Mouse (Mus musculus): ENCODE measurements around the gene Gm17324.
"Not testable (repeated sequence)": the region's sequence is repeated elsewhere in the genome, so short reads cannot be mapped to it uniquely, and the experiment has no call there.

The Gm17324 gene

DNA sequence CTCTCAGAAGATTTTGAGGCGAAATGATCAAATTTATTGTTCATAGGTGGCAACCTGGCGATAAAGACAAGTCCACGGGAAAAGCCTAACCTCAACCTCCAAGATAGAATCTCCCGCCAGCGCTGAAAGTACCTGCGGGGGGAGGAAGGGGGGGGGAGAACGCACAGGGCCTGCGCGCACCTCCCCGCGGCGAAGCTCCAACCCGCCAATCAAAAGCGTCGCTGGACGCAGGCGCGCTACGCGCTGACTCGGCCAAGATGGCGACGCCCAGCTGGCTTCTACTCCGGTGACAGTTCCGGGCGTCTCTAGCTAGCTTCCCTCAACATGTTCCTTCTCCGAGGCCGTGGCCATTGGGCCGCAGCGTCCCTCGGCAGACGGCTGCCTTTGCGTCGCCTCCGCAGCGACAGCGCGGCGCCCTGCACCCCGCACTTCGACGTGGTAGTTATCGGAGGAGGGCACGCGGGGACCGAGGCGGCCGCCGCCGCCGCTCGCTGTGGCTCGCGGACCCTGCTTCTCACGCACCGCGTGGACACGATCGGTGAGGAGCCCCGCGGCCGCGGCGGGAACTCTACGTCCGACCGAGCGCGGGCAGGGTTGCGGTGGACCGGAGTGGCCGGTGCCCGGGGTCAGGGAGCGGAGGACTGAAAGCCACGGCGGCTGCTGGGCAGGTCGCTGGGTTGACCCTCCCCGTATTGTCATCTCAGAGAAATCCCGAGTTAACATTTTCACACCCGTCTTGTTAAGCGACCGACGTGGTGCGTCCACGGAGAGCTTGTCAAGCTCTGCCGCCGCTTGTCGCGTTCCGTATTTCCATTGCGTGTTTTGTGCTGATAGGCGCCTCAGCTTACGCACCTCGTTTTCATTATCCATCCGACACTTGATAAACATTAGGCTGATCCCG, at the start of gene Gm17324, which contains the start of gene Mto1:
Gm17324 (minus strand) TSS at position 814 of the 901 bp plus-strand sequence.
Mto1 (plus strand) TSS at position 236 of the 901 bp plus-strand sequence.
- peak; percentile 79 to 86 for DNase-seq

DNA sequence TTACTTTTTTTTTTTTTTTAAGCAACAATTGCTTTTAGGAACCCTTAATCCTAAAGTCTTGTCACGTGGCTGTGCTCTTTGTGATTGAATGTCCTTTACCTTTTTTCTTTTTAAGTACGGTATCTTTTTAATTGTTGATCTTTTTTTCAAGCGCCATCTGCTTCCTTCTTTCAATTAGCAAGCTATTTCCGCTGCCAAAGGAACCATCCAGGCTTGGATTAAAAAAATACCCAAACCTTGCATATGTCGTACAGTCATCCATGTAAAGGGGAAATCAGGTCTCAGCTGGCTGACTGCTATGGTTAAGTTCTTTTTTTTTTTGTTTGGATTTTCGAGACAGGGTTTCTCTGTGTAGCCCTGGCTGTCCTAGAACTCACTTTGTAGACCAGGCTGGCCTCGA, 44.6 kb upstream of the Gm17324 start:
- no peak for DNase-seq

DNA sequence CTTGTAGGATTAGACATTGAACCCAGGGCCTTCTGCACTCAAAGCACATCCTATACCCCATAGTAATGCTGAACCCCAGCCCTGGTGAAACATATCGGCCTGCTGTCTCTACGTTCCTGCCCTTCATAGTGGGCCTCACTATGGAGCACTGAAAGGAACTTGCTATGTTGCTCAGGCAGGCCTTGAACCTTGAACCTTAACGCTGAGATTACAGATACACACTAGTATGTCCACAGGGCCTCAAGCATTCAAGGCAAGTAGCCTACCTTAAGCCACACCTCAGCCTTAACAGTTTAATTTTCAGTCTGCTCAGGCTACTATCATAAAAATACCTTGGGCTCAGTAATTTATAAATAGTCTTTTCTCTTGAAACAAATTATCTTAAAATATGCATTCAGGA, 43.7 kb upstream of the Gm17324 start:
- no peak for DNase-seq

DNA sequence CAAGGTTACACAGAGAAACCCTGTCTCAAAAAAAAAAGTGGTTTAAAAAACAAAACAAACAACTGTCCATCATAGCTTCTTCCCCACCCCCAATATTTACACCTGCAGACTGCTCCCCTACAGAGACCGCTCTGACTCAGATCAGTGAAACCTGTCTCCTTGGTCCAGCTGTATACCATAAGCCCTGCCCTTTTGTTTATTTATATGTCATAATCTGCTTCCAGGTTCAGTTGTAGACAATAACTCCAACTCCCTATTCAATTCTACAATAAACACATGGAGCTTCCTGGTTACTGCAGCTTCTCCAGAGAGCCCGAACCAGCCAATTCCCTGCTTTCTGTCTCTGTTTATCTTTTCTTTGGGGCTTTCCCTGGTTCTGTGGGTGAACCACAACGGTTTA, 42.6 kb upstream of the Gm17324 start:
- no peak for DNase-seq

DNA sequence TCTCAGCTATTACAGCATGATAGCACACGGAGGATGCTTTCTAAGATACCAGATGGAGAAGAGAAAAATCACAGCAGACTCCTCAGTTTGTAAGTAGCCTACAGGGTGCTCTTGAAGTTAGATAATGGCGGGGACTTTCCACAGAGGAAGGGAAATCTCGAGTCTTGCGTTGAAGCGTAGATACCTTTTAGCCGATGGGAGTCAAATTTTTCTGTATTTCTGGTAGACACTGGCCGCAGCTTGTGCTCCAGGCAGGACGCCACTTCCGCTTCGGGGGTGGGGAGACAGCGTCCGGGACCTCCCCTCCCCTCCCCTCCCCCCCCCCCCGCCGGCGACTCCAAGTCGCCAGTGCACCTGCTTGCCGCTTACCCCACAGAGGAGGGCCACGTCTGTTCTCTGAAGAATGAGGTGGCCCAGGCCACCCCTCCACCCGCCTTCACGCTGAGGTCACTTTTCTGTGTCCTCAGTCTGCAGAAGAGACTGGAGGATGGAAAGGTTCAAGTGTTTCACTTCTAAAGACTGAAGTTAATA, 40.4 kb upstream of the Gm17324 start, which contains the start of gene Eef1a1:
Eef1a1 (minus strand) TSS at position 262 of the 531 bp plus-strand sequence.
- peak; percentile 54 to 61 for DNase-seq

DNA sequence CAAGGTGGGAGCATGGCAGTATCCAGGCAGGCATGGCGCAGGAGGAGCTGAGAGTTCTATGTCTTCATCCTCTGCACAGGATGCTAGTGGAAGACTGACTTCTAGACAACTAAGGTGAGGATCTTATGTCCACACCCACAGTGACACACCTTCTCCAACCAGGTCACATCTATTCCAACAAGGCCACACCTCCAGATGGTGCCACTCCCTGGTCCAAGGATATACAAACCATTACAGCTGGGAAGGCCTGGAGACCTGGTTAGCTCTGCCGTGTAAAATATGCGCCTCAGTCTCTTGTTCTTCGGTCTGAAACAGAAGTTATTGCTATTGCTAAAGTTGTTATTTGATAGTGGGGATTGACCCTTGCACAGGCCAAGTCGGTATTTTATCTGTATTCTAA, 39.4 kb upstream of the Gm17324 start:
- not testable (repeated sequence) for DNase-seq

DNA sequence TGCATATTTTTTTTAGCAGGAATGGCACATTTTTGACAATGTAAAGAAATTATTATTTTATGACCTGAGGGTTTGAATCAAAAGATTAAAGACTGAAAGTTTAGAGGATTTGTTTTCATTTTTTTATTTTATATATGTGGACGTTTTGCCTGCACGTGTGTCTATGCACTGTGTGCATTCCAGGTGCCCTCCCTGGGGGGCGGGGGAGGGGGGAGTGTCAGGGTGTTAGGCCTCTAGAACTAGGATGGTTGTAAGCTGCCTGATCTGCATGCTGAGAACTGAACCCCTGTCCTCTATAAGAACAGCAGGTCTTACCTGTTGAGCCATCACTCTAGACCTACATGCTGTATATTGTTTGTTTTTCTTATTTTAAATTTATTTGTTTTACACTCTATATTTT, 36.1 kb upstream of the Gm17324 start:
- DNase-seq: no peak

DNA sequence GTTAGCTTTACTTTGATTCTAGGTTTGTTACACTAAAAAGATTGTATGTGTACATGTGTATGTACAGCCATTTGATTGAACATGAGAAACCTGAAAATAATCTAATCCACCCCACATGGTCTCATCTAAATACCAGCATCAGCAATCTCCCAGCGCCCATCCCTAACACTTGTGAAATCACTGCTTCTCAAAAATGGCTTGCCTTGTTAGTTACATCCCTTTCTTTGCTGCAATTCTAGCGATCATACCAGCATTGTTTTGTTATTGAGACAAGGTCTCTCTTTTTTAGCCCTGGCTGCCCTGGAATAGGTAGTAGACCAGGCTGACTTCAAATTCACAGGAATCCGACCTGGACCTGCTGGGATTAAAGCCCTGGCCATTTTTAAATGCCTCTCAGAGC, 33.8 kb upstream of the Gm17324 start:
- no peak for DNase-seq

DNA sequence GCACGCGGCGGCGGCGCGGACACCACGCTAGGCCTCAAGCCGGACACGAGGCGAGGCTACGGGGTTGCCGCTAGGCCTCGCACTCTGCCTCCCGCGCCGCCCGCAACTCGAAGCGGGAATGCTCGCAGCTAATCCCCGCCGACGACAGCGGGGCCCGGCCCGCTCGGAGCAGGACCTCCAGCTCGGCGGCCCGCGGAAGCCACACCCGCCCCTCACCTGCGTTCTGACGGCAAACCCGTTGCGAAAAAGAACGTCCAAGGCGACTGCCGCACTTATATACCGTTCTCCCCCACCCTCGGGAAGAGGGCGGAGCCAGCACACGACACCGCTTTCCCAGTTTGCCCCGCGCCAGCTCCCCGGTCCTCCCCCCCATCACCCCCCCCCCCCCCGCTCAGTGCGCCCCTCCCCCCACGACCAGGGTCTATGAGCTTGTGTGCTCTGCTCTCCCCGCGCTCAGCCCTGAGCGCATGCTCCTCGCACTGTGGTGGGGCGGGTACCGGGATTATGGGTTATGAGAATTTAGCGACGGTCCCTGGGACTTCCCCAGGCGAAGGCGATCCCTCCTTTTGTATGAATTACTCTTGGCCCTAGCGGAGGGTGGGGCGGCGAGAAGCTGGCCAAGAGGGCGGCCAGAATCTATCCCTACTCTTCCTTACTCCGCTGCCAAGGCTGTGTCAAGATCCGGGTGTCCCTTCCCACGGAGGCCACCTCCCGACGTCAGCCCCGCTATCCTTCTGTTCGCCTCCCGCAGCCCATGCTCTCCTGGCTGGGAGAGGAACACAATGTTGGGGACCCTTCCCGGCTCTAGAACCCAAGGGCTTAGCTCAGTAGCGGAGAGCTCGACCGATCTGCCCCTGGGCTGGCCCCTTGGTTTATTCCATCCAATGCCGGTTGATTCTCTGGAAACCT, 33.1 kb upstream of the Gm17324 start:
- peak; percentile 91 to 95 for DNase-seq

DNA sequence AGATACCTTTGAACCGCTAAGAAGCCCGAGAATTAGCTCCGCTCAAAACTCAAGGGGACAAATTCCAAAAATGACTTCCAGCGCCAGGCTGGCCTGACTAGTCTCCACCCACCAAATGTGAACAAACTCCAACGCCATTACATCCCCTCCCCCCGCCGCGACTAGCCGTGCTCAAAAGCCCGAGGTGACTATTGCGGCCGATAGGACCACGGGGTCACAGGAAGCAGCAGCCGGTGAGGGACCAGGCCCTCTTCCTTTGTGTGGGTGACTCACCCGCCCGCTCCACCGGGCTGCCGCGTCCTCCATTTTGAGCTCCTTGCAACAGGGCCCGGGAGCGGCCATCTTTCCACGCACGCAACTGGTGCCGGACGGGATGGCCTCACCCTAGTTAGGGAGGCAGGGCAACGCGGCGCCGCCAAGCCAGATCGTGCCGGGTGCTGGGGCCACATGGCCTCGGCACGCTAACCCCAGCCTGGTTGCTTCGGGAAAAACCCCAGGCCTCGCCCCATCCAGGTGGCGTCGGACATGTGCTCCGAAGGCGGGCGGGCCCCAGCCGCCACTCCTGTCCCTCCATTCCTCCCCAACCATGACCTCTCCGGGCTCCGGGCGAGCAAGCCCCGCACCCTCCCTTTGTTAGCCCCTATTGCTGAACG, 32.2 kb upstream of the Gm17324 start:
- DNase-seq: peak; percentile 68 to 71

DNA sequence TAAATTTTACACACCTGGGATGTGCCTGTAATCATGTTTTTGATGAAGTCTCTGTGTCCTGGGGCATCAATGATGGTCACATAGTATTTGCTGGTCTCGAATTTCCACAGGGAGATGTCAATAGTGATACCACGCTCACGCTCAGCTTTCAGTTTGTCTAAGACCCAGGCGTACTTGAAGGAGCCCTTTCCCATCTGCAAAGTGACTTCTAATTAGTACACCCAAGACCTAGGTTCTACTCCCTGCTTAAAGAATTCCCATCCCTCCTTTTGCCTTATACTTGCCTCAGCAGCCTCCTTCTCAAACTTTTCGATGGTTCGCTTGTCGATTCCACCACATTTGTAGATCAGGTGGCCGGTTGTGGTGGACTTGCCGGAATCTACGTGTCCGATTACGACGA, 31.6 kb upstream of the Gm17324 start:
- DNase-seq: not testable (repeated sequence)

DNA sequence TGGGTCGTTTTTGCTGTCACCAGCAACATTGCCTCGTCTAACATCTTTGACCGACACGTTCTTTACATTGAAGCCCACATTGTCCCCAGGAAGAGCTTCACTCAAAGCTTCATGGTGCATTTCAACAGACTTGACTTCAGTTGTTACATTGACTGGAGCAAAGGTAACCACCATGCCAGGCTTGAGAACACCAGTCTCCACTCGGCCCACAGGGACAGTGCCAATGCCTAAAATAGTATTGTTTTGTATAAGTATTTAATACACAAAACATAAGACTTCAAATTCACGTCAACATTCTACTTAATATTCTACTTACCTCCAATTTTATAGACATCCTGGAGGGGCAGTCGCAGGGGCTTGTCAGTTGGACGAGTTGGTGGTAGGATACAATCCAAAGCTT, 30.7 kb upstream of the Gm17324 start:
- DNase-seq: not testable (repeated sequence)

DNA sequence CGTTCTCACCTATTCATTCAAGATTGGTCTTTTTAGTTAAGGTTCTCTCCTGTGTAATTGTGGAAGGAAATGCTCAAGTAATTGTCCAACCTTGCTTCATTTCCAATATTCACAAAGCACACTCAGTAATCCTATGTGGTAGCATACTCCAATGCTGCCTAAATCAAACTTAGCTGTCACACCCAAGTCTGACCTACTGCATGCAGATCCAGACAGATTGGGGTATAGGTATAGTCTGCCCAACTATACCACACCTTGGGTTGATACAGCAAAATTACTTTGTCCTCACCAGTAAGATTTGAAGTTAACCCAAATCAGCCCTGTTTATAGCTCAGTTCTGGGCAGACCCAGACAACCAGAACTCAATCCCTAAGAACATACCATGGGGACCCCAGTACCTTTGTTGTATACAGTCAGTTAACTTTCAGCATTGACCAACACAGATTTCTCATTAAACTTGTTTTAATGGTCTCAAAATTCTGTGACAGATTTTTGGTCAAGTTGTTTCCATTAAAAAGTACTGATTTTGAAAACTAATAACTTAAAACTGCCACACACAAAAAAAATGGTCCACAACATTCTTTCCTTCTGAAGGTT, 29.5 kb upstream of the Gm17324 start:
- not testable (repeated sequence) for DNase-seq

DNA sequence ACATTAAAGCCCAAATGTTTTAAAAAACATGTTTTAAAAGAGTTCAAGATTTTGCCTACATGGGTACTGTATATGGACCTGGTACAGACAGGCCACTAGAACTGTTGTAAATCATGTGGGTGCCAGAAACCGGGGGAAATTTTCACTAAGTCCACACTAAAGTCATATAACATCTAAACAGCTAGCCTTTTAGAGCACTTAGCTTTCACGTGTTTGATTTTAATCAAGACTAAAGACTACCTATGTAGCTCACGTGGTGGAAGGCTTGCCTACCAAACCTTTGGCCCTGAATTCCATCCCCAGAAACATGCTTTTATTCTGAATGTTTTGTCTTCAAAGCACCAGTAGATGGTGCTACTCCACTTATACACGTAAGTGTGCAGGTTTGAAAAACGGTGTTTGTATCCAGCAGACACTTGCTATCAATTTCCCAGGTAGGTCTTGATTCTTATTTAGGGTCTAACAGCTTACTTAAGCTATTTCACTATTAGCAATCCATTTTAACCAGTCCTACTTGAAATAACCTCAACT, 28.5 kb upstream of the Gm17324 start:
- no peak for DNase-seq

DNA sequence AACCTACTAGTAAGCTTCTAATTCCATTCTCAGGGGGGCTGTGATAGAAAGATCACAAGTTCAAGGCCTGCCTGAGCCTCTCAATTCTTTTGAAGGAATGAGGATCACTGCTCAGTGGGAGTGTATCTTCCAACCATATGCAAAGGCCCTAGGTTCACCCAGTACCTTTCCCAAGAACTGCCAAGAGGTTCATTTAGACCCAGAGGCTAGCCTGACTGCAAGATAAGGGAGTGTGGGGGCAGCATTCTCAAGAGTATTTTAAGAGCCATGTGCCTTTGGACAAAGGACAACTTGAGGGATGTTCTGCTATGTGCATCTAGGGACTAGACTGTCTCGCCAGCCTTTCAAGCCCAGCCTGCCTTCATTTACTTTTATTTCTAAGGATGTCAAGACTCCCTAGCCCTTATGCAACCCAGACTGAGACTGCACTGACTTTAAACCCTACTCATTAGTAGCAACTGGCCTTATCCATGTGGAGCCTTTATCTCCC, 28.0 kb upstream of the Gm17324 start:
- DNase-seq: no peak

DNA sequence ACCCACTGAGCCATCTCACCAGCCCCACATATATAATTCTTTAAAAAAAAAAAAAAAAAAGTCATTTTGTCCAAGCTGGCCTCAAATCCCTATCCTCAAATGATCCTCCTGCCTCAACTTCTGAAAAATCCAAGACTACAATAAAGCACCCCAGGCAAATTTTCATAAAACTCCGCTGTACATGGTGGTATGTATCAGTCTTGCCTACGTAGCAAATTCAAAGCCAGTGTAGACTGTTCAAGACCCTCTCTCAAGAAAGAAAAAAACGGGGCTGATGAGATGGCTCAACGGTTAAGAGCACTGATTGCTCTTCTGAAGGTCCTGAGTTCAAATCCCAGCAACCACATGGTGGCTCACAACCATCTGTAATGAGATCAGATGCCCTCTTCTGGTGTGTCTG, 27.3 kb upstream of the Gm17324 start:
- DNase-seq: no peak

DNA sequence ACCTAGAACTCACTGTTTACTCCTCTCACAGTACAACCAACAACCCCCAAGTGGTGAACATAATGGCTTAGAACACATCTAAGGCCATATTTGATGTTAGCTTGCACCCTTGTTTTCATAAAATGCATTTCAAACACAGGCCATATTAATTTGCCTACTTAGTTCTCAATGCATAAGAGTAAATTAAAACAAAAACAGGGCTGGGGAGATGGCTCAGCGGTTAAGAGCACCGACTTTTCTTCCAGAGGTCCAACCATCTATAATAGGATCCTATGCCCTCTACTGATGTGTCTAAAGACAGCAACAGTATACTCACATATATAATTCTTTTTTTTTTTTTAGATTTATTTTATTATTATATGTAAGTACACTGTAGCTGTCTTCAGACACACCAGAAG, 26.8 kb upstream of the Gm17324 start:
- DNase-seq: no peak

DNA sequence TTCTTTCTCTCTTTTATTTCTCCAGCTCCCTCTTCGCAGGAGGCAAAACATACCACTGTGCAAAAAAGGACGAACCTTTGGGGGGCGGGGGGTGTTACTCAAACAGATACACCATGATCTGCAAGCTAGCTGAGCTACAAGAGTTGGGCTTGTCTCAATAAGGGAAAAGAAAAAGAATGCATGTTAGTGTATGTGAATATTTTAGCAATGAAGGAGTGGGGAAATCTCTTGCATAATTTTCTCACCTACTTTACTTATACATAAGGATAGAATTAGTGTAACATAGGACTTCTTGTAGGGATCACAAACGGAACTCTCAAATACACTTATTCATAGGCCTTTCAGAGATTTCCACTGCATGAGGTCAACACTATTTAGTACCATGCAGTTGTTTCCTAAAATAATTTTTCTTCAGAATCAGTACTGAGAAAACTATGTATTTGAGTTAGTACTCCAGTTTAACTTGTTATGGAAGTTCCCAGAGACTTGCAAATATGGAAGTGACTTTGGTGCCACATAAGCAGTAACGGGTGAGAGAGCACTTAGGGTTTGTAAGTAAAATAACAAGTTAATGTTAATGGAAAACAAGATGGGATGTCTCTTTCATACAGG, 26.3 kb upstream of the Gm17324 start:
- DNase-seq: no peak

DNA sequence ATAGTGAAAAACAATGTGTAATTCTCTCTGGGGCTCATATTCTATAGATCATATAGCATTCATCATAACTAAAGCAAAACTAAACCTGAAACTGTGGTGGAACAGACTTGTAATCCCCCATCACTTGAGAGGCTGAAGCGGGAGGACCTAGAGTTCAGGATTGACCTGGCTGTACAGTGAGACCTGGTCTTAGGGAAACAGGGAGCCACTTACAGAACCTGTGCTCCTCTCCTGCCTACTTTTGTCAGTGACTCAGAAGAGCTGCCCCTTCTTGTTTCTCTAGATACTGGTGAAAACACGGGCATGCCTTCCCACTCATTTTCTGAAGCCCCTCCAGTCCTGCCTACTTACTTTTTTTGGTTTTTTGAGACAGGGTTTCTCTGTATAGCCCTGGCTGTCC, 25.7 kb upstream of the Gm17324 start:
- DNase-seq: no peak

DNA sequence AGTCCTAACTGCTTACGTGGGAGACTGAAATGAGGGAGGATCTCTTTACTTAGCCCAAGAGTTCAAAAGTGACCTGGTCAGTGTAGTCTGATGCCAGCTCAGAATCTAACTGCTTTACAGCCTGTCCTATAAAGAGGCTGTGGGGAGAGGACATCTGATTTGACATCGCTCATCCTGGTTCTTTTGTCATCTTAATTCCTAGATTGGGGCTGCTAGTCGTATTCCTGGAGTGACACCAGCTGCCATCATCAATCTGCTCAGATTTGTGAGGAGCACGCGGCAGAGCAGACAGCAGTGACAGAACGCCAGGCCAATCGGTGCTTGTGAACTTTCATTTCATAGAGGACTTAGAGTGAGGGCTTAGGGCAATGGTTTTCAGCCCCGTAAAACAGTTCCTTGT, 25.0 kb upstream of the Gm17324 start:
- no peak for DNase-seq

DNA sequence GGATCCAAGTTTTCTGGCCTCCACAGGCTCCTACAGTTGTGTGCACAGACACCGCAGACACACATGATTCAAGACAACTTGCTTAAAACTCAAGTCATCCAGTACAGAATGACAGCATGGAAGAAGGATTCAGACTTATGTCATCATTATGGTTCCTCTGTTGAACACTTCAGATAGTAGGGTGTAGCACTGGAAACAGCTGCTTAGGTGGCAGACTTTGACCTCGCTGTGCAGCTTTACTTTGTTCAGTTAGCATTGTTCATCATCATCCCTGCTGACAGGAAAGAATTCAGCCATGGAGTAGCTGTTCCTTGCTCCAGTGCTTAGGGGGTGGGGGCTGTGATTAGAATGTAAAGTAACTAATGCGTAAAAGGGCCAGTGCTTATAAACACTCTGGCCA, 17.1 kb upstream of the Gm17324 start:
- no peak for DNase-seq

Measured in spleen, adult 18-20 months (tissue).